Mouse (Mus musculus): ENCODE data around the gene Pxn. TPM values are rescaled to one million over a fixed set of nuclear protein-coding genes. Genes with fewer than 3 reads are reported as not detected.

Gene Pxn
- polyA plus RNA-seq, 1 experiment: 120 TPM

DNA sequence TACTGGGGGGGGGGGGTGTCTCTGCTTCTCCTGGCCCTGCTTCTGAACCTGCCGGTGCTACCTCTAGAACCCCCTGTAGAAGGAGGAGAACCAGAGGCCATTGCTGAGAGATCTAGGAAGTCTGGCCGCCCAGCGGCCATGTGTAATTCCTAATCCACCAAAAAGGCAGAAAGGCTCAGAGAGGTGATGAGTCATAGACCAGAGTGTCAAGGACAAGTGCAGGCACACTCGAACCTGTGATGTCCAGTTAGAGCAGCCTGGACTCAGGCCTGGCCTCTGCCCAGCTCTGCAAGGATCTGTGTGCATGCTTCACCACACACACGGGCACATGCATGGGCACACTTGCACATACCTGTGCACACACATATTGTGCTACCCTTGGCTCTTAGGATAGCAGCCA, 21.7 kb downstream of the Pxn start:
- Histone ChIP-seq H3K4me2 (ENCODE audit: low read depth) (no peak overlapping the region), H3ac (ENCODE audit: control insufficient read depth, insufficient read length) (no peak overlapping the region), H3K27me3 (ENCODE audit: control insufficient read depth, insufficient read depth, insufficient read length) (no peaks in the 10 kb centered on the region), H3K4me3 (no peak overlapping the region), H3K36me3 (ENCODE audit: control insufficient read depth, insufficient read depth) (peaks cover 4% of the 10 kb centered on the region), H3K79me2 (ENCODE audit: control insufficient read depth, insufficient read depth) (peaks cover 57% of the 10 kb centered on the region)
- TF ChIP-seq TCF3 (IDR thresholded peaks at IDR 0.05; ENCODE audit: insufficient read length, low read depth): no peak
- peak in 2 of 3 experiments; percentile 34 to 59 for TF ChIP-seq MYOD1 (IDR thresholded peaks at IDR 0.05; ENCODE audit: control insufficient read depth in 1 of 3, insufficient read length in 2 of 3, low read depth in 2 of 3)
- no peak for TF ChIP-seq TCF12 (IDR thresholded peaks at IDR 0.05; ENCODE audit: insufficient read depth, poor library complexity, severe bottlenecking)
- no peak for TF ChIP-seq SRF (IDR thresholded peaks at IDR 0.05; ENCODE audit: control insufficient read depth, insufficient read length, low read depth)
- peak; percentile 41 for TF ChIP-seq POLR2AphosphoS2 (IDR thresholded peaks at IDR 0.05; ENCODE audit: insufficient read length, low read depth)
- TF ChIP-seq MYOG (IDR thresholded peaks at IDR 0.05; ENCODE audit: control insufficient read depth in 1 of 3, insufficient read depth in 1 of 3, insufficient read length in 2 of 3, low read depth in 2 of 3): peak in 2 of 3 experiments; percentile 24 to 46

DNA sequence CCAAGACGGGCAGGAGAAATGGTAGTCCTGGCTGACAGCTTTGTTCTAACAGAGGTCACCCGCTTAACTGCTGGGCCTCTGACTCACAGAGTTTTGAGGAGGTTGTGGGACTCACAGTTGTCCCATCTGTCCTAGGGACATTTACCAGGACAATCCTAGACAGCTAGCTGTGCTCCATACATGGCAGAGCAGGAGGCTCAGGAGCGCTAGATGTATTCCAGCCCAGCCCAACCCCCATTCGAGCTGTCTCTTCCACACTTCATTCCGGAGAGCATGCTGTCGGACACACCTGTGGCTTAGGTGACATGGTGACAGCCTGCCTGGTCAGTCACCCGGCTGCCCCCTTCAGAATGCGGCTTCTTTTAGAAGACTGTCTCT, 22.9 kb downstream of the Pxn start:
- TF ChIP-seq POLR2AphosphoS2 (IDR thresholded peaks at IDR 0.05; ENCODE audit: insufficient read length, low read depth) (peak; percentile 8), MYOD1 (IDR thresholded peaks at IDR 0.05; ENCODE audit: control insufficient read depth in 1 of 3, insufficient read length in 2 of 3, low read depth in 2 of 3) (no peak), USF1 (IDR thresholded peaks at IDR 0.05; ENCODE audit: low read depth) (no peak), E2F4 (IDR thresholded peaks at IDR 0.05; ENCODE audit: insufficient read depth) (no peak), MAX (IDR thresholded peaks at IDR 0.05; ENCODE audit: low read depth) (no peak), REST (IDR thresholded peaks at IDR 0.05; ENCODE audit: insufficient read depth, insufficient read length) (no peak), POLR2A (IDR thresholded peaks at IDR 0.05; ENCODE audit: insufficient read length, low read depth) (peak; percentile 7), CEBPB (IDR thresholded peaks at IDR 0.05; ENCODE audit: insufficient read depth, poor library complexity, severe bottlenecking) (no peak), MYOG (IDR thresholded peaks at IDR 0.05; ENCODE audit: control insufficient read depth in 1 of 3, insufficient read depth in 1 of 3, insufficient read length in 2 of 3, low read depth in 2 of 3) (peak; percentile 31 to 66 (median 52)), SRF (IDR thresholded peaks at IDR 0.05; ENCODE audit: control insufficient read depth, insufficient read length, low read depth) (no peak), TCF3 (IDR thresholded peaks at IDR 0.05; ENCODE audit: insufficient read length, low read depth) (no peak), TCF12 (IDR thresholded peaks at IDR 0.05; ENCODE audit: insufficient read depth, poor library complexity, severe bottlenecking) (peak; percentile 48)
- peaks cover 62% of the 10 kb centered on the region for H3K79me2 ChIP-seq (ENCODE audit: control insufficient read depth, insufficient read depth)
- no peak overlapping the region for H3ac ChIP-seq (ENCODE audit: control insufficient read depth, insufficient read length)
- peak overlapping the region; percentile 68 for H3K4me2 ChIP-seq (ENCODE audit: low read depth)
- no peak overlapping the region for H3K4me3 ChIP-seq
- H3K27me3 ChIP-seq (ENCODE audit: control insufficient read depth, insufficient read depth, insufficient read length): no peaks in the 10 kb centered on the region
- H3K36me3 ChIP-seq (ENCODE audit: control insufficient read depth, insufficient read depth): peaks cover 9% of the 10 kb centered on the region

DNA sequence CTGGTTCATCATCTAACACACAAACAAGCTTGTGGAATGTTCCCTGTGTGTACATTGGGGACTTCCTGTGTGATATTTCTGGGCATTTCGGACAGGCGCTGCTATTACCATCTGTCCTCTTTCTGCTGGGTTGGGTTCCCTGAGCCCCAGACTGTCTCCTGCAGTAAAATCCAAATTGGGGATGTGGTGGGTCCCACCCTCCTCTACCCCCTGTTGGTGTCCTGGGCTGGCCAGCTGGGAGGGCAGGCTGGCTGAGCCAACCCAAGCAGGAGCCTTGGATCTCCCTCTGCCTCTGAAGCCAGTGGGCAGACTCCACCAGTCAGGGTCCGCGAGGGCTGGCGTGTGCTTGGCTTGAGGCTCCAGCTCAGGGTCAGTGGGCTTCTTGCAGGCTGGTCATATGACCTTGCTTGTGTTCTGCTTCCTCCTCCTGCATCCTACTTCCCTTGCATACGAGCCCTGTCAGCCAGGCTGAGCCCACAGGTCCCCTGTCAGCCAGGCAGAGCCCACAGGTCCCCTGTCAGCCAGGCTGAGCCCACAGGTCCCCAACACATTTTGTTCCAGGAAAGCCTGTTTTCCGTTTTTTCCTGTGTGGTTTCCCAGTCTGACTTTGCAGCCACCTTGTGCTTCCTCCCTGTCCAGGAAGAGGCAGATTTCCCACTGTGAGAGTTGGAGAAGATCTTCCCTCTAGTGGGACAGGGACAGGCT, 23.4 kb downstream of the Pxn start:
- no peaks in the 10 kb centered on the region for H3K27me3 ChIP-seq (ENCODE audit: control insufficient read depth, insufficient read depth, insufficient read length)
- TF ChIP-seq MYOD1 (IDR thresholded peaks at IDR 0.05; ENCODE audit: control insufficient read depth in 1 of 3, insufficient read length in 2 of 3, low read depth in 2 of 3) (peak in 2 of 3 experiments; percentile 43 to 71), TCF12 (IDR thresholded peaks at IDR 0.05; ENCODE audit: insufficient read depth, poor library complexity, severe bottlenecking) (peak; percentile 30), POLR2A (IDR thresholded peaks at IDR 0.05; ENCODE audit: insufficient read length, low read depth) (no peak), MYOG (IDR thresholded peaks at IDR 0.05; ENCODE audit: control insufficient read depth in 1 of 3, insufficient read depth in 1 of 3, insufficient read length in 2 of 3, low read depth in 2 of 3) (peak in 2 of 3 experiments; percentile 50 to 90), TCF3 (IDR thresholded peaks at IDR 0.05; ENCODE audit: insufficient read length, low read depth) (no peak)
- peaks cover 57% of the 10 kb centered on the region for H3K79me2 ChIP-seq (ENCODE audit: control insufficient read depth, insufficient read depth)
- H3K4me2 ChIP-seq (ENCODE audit: low read depth): peak overlapping the region; percentile 68
- H3ac ChIP-seq (ENCODE audit: control insufficient read depth, insufficient read length): no peak overlapping the region
- H3K36me3 ChIP-seq (ENCODE audit: control insufficient read depth, insufficient read depth): peaks cover 9% of the 10 kb centered on the region
- H3K4me3 ChIP-seq: no peak overlapping the region

DNA sequence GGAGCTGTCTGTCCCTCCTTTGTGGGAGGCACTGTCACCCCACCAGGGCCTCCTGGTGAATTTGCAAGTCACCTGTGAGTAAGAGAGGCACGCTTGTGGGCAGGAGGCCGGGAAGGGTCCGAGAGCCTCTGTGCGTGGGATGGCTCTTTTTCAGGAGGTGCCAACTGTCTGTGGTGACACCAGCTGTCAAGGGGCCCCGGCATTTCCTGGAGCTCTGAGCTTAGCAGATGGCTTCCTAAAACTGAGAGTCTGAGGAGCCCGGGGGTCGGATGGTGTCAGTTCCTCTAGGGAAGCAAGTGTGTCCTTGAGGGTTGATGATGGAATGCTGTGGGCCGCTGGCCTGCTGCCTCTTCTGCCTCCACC, 24.0 kb downstream of the Pxn start:
- TF ChIP-seq USF1 (IDR thresholded peaks at IDR 0.05; ENCODE audit: low read depth): no peak
- TF ChIP-seq E2F4 (IDR thresholded peaks at IDR 0.05; ENCODE audit: insufficient read depth): no peak
- TF ChIP-seq POLR2A (IDR thresholded peaks at IDR 0.05; ENCODE audit: insufficient read length, low read depth): no peak
- TF ChIP-seq MYOG (IDR thresholded peaks at IDR 0.05; ENCODE audit: control insufficient read depth in 1 of 3, insufficient read depth in 1 of 3, insufficient read length in 2 of 3, low read depth in 2 of 3): peak; percentile 90 to 99 (median 96)
- TF ChIP-seq MYOD1 (IDR thresholded peaks at IDR 0.05; ENCODE audit: control insufficient read depth in 1 of 3, insufficient read length in 2 of 3, low read depth in 2 of 3): peak; percentile 78 to 92 (median 81)
- peak; percentile 81 for TF ChIP-seq TCF3 (IDR thresholded peaks at IDR 0.05; ENCODE audit: insufficient read length, low read depth)
- TF ChIP-seq TCF12 (IDR thresholded peaks at IDR 0.05; ENCODE audit: insufficient read depth, poor library complexity, severe bottlenecking): peak; percentile 96
- peaks cover 9% of the 10 kb centered on the region for H3K36me3 ChIP-seq (ENCODE audit: control insufficient read depth, insufficient read depth)
- no peak overlapping the region for H3ac ChIP-seq (ENCODE audit: control insufficient read depth, insufficient read length)
- H3K4me2 ChIP-seq (ENCODE audit: low read depth): peak overlapping the region; percentile 68
- peaks cover 52% of the 10 kb centered on the region for H3K79me2 ChIP-seq (ENCODE audit: control insufficient read depth, insufficient read depth)
- no peak overlapping the region for H3K4me3 ChIP-seq
- H3K27me3 ChIP-seq (ENCODE audit: control insufficient read depth, insufficient read depth, insufficient read length): no peaks in the 10 kb centered on the region

DNA sequence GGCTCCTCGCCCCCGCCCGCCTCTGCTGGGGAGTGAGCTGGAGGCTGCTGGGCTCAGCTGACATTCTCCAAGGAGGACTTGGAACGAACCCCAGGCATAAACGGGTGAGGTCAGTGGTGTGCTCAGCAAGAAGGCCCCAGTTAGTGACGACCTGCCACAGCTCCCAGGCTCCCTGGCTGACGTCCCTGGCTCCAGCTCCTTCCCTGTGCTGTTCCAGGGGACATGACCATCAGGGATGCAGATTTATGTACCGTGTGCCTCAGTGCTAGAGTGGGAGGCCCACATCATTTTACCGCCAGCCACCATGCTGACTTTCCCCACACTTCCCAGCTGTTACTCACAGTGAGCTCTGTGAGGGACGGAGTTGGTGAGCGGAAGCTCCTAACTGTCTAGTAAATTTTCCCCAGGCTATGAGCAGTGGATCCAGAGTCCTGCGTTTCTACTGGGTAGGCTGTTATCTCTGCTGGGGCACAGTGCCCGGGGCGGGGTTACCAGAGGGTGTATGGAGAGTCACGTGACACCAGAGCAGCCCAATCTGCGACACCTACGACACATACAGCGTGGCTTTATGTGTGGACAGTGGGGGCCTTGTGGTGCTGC, 25.3 kb downstream of the Pxn start:
- Histone ChIP-seq H3K27me3 (ENCODE audit: control insufficient read depth, insufficient read depth, insufficient read length) (no peaks in the 10 kb centered on the region), H3K4me2 (ENCODE audit: low read depth) (peak overlapping the region; percentile 68)
- TF ChIP-seq MYOG (IDR thresholded peaks at IDR 0.05; ENCODE audit: control insufficient read depth in 1 of 3, insufficient read depth in 1 of 3, insufficient read length in 2 of 3, low read depth in 2 of 3) (peak in 2 of 3 experiments; percentile 2), MYOD1 (IDR thresholded peaks at IDR 0.05; ENCODE audit: control insufficient read depth in 1 of 3, insufficient read length in 2 of 3, low read depth in 2 of 3) (peak in 2 of 3 experiments; percentile 8 to 26), MAX (IDR thresholded peaks at IDR 0.05; ENCODE audit: low read depth) (no peak), POLR2A (IDR thresholded peaks at IDR 0.05; ENCODE audit: insufficient read length, low read depth) (peak; percentile 36), USF1 (IDR thresholded peaks at IDR 0.05; ENCODE audit: low read depth) (peak; percentile 90)

More for the DNA sequence above, 25.3 kb downstream of the Pxn start:
- Histone ChIP-seq H3ac (ENCODE audit: control insufficient read depth, insufficient read length) (peak overlapping the region; percentile 4), H3K4me3 (no peak overlapping the region), H3K36me3 (ENCODE audit: control insufficient read depth, insufficient read depth) (peaks cover 9% of the 10 kb centered on the region), H3K79me2 (ENCODE audit: control insufficient read depth, insufficient read depth) (peaks cover 47% of the 10 kb centered on the region)
